Mouse (Mus musculus): ENCODE results near the gene Mark3. TPM values are rescaled to one million over a fixed set of nuclear protein-coding genes. Genes with fewer than 3 reads are reported as not detected.
"Not testable (repeated sequence)": the region's sequence is repeated elsewhere in the genome, so short reads cannot be mapped to it uniquely, and the experiment has no call there.

Gene Mark3
- polyA plus RNA-seq, 1 experiment, result 33.7 TPM

DNA sequence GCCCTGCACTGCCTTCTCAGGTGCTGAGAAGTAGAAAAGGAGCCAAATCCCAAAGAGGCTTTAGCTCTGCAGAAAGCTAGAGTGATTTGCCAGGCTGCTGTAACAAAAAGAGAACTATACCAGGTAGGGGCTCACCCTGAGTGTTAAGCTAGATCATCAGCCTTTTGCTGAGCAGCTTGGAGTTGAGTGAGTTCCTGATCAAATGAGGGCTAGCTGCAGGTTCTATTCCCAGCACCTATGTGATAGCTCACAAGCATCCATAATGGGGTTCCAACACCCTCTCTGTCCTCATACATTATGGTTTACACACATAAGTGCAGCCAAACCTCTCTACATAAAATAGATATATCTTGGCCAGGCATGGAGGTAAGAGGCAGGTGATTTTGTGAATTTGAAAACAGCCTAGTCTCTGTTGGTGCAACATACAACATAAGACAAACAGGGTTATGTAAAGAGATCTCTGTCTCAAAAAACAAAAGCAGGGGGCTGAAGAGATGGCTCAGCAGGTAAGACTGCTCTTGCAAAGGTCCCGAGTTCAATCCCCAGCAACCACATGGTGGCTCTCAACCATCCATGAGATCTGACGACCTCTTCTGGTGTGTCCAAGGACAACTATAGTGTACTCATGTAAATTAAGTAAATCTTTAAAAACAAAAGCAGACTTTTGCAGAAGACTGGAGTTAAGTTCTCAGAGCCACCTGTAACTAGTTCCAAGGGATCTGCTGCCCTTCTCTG is 25.6 kb upstream of the Mark3 start:
- Histone ChIP-seq H3K27me3 (replicated peaks; ENCODE audit: control insufficient read depth, insufficient read depth, low read length) (no peaks in the 10 kb centered on the region), H3K4me3 (ENCODE audit: insufficient read depth, low read depth, low read length) (no peak overlapping the region), H3K4me1 (ENCODE audit: control insufficient read depth, insufficient read depth, low read length) (peaks cover 9% of the 10 kb centered on the region; the same call in 1 of the 2 replicates), H3K27ac (ENCODE audit: insufficient read depth, low read depth, low read length) (no peak overlapping the region), H3K36me3 (ENCODE audit: control insufficient read depth, insufficient read depth, low read length) (peaks cover 15% of the 10 kb centered on the region)
- WGBS, result 49% methylated on average over 2 of the region's 2 CpGs
- no peak for DNase-seq
- no peak for TF ChIP-seq POLR2A (IDR thresholded peaks at IDR 0.05; ENCODE audit: low read depth, low read length)

DNA sequence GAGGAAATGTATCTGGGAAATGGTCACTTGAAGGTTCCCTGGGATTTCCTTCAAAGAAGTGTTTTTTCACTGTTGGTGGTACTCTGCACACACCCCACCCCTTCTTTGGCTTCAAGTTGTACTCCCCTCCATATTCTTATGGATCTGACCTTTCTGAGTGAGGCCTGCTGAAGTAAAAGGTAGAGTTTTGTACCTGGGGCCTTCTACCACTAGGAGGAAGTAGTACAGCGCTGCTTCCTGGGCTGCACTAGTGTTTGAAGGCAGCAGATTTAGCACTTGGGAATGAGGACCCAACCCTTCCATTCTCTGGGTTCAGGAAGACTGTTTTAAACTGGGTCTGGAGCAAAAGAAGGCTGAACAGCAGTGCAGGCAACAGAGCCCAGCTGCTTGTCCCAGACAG is 23.6 kb upstream of the Mark3 start:
- H3K4me1 ChIP-seq (ENCODE audit: control insufficient read depth, insufficient read depth, low read length), result peaks cover 9% of the 10 kb centered on the region; the same call in 1 of the 2 replicates
- 67% methylated on average over 1 of the region's 1 CpGs for WGBS
- no peak overlapping the region for H3K27ac ChIP-seq (ENCODE audit: insufficient read depth, low read depth, low read length)
- peaks cover 13% of the 10 kb centered on the region for H3K36me3 ChIP-seq (ENCODE audit: control insufficient read depth, insufficient read depth, low read length)
- TF ChIP-seq CTCF (conservative IDR thresholded peaks at IDR 0.05; ENCODE audit: insufficient read depth, insufficient read length, low read depth, low read length), result peak; percentile 39; the same call in 1 of the 2 replicates
- no peak for TF ChIP-seq POLR2A (IDR thresholded peaks at IDR 0.05; ENCODE audit: low read depth, low read length)
- H3K4me3 ChIP-seq (ENCODE audit: insufficient read depth, low read depth, low read length), result no peak overlapping the region
- no peak for DNase-seq
- no peaks in the 10 kb centered on the region for H3K27me3 ChIP-seq (replicated peaks; ENCODE audit: control insufficient read depth, insufficient read depth, low read length)

DNA sequence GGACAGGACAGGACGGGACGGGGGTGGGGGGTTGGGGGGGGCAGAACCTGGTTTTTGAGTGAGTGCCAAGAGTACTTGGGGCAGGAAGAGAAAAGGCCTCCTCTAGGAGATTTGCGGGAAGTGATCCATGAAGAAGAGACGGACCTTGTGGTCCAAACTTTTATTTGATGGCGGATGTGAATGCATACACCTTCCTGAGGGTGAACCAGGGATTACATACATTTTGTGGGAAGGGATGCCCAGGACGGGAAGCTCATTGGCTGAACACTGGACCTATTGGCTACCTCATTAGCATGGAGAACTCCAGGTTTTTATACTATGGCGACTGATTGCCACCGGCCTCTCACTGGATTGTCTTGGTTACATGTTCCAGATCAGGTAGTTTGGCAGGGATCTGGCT is 22.0 kb upstream of the Mark3 start:
- H3K36me3 ChIP-seq (ENCODE audit: control insufficient read depth, insufficient read depth, low read length), result peaks cover 6% of the 10 kb centered on the region
- no peak for DNase-seq
- H3K27ac ChIP-seq (ENCODE audit: insufficient read depth, low read depth, low read length), result no peak overlapping the region
- H3K4me3 ChIP-seq (ENCODE audit: insufficient read depth, low read depth, low read length), result no peak overlapping the region
- no peaks in the 10 kb centered on the region for H3K27me3 ChIP-seq (replicated peaks; ENCODE audit: control insufficient read depth, insufficient read depth, low read length)
- H3K4me1 ChIP-seq (ENCODE audit: control insufficient read depth, insufficient read depth, low read length), result peaks cover 5% of the 10 kb centered on the region; the same call in 1 of the 2 replicates
- TF ChIP-seq POLR2A (IDR thresholded peaks at IDR 0.05; ENCODE audit: low read depth, low read length) (no peak), CTCF (conservative IDR thresholded peaks at IDR 0.05; ENCODE audit: insufficient read depth, insufficient read length, low read depth, low read length) (no peak)
- WGBS, result 41% methylated on average over 8 of the region's 8 CpGs

DNA sequence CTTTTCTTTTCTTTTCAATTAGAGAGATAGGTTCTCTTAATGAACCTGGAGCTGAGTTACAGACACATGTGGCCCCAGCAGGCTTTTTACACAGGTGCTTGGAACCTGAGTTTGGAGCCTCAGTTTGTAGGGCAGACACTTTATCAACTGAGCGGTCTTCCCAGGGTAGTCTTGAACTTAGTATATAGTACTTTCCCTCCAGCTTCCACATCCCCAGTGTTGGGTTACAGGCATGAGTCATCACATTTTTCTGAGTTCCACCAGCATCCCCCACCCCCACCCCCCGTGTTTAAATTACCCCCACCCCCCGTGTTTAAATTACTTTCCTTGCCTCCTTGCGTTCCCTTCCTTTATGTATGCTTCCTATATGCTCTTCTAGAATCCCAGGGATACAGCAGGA is 19.0 kb upstream of the Mark3 start:
- H3K4me3 ChIP-seq (ENCODE audit: insufficient read depth, low read depth, low read length), result no peak overlapping the region
- no peaks in the 10 kb centered on the region for H3K36me3 ChIP-seq (ENCODE audit: control insufficient read depth, insufficient read depth, low read length)
- no peak for TF ChIP-seq CTCF (conservative IDR thresholded peaks at IDR 0.05; ENCODE audit: insufficient read depth, insufficient read length, low read depth, low read length)
- no peak for TF ChIP-seq POLR2A (IDR thresholded peaks at IDR 0.05; ENCODE audit: low read depth, low read length)
- no peak overlapping the region for H3K27ac ChIP-seq (ENCODE audit: insufficient read depth, low read depth, low read length)
- no peak for DNase-seq
- 66% methylated on average over 4 of the region's 4 CpGs for WGBS
- peaks cover 9% of the 10 kb centered on the region; the same call in 1 of the 2 replicates for H3K4me1 ChIP-seq (ENCODE audit: control insufficient read depth, insufficient read depth, low read length)
- H3K27me3 ChIP-seq (replicated peaks; ENCODE audit: control insufficient read depth, insufficient read depth, low read length), result no peaks in the 10 kb centered on the region

DNA sequence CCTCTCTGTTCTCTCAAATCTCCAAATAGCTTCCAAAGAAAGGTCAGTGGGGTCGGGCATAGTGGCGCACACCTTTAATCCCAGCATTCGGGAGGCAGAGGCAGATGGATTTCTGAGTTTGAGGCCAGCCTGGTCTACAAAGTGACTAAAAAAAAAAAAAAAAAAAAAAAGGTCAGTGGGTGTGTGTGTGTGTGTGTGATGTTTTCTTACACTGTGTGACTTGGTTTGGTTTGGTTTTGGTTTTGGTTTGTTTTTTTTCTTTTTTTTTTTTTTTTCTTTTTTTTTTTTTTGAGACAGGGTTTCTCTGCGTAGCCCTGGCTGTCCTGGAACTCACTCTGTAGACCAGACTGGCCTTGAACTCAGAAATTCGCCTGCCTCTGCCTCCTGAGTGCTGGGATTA is 18.4 kb upstream of the Mark3 start:
- WGBS, result 89% methylated on average over 5 of the region's 5 CpGs
- DNase-seq; H3K36me3 ChIP-seq (ENCODE audit: control insufficient read depth, insufficient read depth, low read length); H3K27me3 ChIP-seq (replicated peaks; ENCODE audit: control insufficient read depth, insufficient read depth, low read length); H3K4me3 ChIP-seq (ENCODE audit: insufficient read depth, low read depth, low read length); H3K4me1 ChIP-seq (ENCODE audit: control insufficient read depth, insufficient read depth, low read length); H3K27ac ChIP-seq (ENCODE audit: insufficient read depth, low read depth, low read length): not testable (repeated sequence)

DNA sequence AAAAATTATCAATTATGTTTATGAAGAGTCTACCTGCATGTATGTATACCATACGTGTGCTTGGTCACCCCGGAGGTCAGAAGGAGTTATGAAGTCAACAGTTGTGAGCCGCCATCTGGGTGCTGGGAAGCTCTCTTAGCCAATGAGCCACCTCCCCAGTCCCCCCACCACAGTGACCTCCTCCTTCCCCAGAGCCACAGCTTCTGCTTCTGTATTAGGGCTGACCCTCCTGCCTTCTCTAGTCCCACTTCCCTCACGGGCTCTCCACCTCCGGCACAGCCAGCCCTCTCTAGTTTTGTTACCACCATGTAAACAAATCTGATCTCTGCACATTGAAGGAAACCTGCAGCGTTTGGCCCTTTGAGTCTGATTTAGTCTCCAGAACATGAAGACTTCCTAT is 16.8 kb upstream of the Mark3 start:
- Histone ChIP-seq H3K27ac (ENCODE audit: insufficient read depth, low read depth, low read length) (no peak overlapping the region), H3K36me3 (ENCODE audit: control insufficient read depth, insufficient read depth, low read length) (no peaks in the 10 kb centered on the region), H3K27me3 (replicated peaks; ENCODE audit: control insufficient read depth, insufficient read depth, low read length) (no peaks in the 10 kb centered on the region), H3K4me1 (ENCODE audit: control insufficient read depth, insufficient read depth, low read length) (peaks cover 6% of the 10 kb centered on the region; the same call in 1 of the 2 replicates), H3K4me3 (ENCODE audit: insufficient read depth, low read depth, low read length) (no peak overlapping the region)
- WGBS, result 78% methylated on average over 6 of the region's 6 CpGs
- DNase-seq, result no peak
- TF ChIP-seq CTCF (conservative IDR thresholded peaks at IDR 0.05; ENCODE audit: insufficient read depth, insufficient read length, low read depth, low read length) (no peak), POLR2A (IDR thresholded peaks at IDR 0.05; ENCODE audit: low read depth, low read length) (no peak)

DNA sequence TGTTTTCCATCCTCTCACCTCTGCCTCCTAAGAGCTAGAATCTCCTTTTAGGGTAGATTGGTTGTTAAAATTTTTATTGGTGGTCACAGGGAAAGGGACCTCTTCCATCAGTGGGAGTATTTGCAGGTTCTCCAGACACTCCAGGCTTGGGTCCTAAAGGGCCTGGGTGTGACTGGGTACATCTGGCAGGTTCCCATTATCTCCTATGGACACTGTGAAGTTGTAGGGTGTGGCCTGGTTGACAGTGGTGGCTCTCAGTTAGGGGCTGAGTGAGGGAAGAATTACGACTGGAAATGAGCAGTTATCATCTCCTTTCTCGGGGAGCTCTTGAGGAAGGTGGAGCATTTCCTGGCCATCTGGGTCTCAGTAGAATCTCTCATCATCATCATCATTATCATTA is 15.7 kb upstream of the Mark3 start:
- Histone ChIP-seq H3K27ac (ENCODE audit: insufficient read depth, low read depth, low read length) (no peak overlapping the region), H3K4me3 (ENCODE audit: insufficient read depth, low read depth, low read length) (no peak overlapping the region), H3K36me3 (ENCODE audit: control insufficient read depth, insufficient read depth, low read length) (no peaks in the 10 kb centered on the region), H3K4me1 (ENCODE audit: control insufficient read depth, insufficient read depth, low read length) (0 out of 2 replicates have a peak, but pooled peaks cover 5% of the 10 kb centered on the region), H3K27me3 (replicated peaks; ENCODE audit: control insufficient read depth, insufficient read depth, low read length) (no peaks in the 10 kb centered on the region)
- TF ChIP-seq CTCF (conservative IDR thresholded peaks at IDR 0.05; ENCODE audit: insufficient read depth, insufficient read length, low read depth, low read length) (no peak), POLR2A (IDR thresholded peaks at IDR 0.05; ENCODE audit: low read depth, low read length) (no peak)
- WGBS, result 78% methylated on average over 2 of the region's 2 CpGs
- DNase-seq, result no peak
